Mouse (Mus musculus): ENCODE measurements around the gene Kcnk2.

DNA sequence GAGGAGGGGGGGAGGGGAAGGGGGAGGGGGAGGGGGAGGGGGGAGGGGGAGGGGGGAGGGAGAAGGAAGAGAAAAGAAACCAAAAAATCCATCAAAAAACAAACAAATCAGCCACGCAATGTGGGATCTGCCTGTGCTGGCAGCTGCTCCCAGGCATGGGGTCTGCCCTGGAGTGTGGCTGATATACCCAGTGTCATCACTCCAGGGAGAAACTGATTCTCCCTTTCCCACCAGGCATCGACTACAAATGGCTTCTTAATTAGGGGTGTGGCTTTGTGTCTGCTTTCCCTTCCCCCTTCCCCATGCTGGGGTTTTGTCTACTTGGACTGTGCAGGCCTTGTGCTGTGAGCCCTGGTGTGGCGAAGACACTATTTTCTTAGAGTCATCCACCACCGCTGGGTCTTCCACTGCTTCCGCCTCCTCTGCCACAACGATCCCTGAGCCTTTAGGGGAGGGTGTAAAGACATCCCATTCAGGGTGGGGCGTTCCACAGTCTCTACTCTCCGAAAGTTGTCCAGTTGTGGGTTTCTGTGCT is 97.0 kb downstream of the Kcnk2 start:
- TF ChIP-seq CTCF (IDR thresholded peaks at IDR 0.05; ENCODE audit: extremely low read depth, insufficient read depth, insufficient read length, insufficient replicate concordance), result no peak
- no peak for TF ChIP-seq POLR2A (IDR thresholded peaks at IDR 0.05; ENCODE audit: low read depth, low read length)
